Mouse (Mus musculus) brain, embryonic 18.5 days (tissue): ENCODE results near the gene Pigg.
"Not testable (repeated sequence)": the region's sequence is repeated elsewhere in the genome, so short reads cannot be mapped to it uniquely, and the experiment has no call there.

Experiments
- DNase-seq: peaks from one replicate; pipeline ENCODE4 v3.0.0-alpha.2; 2012; ENCODE audit warnings: low read depth, low spot score

Gene Pigg

DNA sequence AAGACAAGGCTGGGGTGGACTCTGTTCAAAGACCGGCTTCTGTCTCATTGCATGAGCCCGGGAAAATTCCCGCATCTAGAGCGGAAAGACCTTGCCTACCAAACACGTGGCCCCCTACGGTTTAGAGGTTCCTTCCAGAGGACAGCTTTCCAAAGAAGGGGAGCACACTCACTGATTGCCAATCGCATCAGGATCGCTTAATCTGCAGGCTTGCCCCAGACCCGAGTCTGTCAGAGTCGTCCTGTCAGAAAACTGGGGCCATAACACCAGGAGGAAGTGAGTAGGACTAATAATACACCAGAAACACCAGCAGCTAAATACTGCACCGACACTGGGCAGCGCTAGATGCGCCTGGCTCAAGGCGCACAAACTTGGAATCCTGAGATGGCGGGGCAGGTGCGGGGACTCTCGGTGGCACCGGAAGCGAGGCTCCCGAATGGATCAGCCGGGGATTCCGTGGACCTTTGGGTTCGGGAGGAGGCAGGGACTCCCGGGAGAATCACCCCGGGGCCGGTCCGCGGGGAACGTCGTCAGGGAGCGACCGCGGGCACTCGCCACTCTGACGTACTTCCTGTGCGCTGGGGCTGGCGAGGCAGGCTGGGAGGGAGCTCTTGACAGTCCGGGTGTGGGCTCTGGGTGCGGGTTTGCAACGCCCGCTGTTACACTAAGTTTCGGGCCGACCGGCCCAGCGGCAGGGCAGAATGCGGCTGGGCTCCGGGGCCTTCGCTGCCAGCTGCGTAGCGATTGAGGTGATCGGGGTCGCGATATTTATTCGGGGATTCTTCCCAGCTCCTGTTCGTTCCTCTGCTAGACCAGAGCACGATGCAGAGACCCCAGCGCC, at the start of gene Pigg:
TSS of gene Pigg (plus strand) at position 386 of the 841 bp plus-strand sequence.
- peak; percentile 75 for DNase-seq

DNA sequence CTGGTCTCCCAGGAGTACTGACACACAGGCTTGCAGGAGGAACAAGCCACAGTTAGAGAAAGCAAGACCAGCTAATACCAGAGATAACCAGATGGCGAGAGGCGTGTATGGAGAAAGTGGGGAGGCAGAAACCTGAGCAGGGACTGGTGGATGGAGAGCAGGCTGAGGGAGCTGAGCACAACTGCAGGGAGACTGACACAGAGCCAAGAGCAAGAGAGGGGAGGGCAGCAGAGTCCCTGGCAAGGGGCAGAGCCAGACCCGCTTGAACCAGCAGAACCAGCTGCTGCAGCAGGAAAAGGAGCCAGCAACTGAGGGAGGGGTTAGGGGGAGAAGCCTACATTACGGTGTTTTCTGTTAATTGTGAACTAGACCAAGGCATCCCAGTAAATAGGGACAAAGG, 49.7 kb upstream of the Pigg start:
- no peak for DNase-seq

DNA sequence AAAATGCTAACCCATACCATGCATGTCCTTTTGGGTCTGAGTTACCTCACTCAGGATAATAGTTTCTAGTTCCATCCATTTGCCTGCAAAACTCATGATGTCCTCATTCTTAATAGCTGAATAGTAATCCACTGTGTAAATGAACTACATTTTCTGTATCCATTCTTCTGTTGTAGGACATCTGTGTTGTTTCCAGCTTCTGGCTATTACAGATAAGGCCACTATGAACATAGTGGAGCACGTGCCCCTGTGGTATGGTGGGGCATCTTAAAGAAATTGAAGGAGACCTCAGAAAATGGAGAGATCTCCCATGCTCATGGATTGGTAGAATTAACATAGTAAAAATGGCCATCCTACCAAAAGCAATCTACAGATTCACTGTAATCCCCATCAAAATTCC, 48.6 kb upstream of the Pigg start:
- DNase-seq: not testable (repeated sequence)

DNA sequence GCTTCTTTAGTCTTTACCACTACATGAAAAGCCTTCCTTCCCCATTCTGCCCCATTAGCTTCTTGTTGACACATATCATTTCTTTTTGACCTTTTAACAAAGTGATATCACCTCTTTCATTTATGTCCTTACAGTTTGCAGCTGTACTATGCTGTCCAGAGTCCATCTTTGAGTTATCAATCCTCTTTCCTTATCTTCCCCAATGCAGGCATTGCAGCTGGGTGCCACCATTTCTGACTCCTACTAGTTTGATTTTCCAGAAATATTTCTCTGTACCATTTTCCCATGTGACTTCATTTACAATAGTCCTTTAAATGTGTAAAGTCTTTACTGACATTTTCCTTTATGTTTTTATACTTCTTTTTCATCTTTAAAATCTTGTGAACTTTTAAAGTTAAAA, 45.4 kb upstream of the Pigg start:
- DNase-seq: no peak

DNA sequence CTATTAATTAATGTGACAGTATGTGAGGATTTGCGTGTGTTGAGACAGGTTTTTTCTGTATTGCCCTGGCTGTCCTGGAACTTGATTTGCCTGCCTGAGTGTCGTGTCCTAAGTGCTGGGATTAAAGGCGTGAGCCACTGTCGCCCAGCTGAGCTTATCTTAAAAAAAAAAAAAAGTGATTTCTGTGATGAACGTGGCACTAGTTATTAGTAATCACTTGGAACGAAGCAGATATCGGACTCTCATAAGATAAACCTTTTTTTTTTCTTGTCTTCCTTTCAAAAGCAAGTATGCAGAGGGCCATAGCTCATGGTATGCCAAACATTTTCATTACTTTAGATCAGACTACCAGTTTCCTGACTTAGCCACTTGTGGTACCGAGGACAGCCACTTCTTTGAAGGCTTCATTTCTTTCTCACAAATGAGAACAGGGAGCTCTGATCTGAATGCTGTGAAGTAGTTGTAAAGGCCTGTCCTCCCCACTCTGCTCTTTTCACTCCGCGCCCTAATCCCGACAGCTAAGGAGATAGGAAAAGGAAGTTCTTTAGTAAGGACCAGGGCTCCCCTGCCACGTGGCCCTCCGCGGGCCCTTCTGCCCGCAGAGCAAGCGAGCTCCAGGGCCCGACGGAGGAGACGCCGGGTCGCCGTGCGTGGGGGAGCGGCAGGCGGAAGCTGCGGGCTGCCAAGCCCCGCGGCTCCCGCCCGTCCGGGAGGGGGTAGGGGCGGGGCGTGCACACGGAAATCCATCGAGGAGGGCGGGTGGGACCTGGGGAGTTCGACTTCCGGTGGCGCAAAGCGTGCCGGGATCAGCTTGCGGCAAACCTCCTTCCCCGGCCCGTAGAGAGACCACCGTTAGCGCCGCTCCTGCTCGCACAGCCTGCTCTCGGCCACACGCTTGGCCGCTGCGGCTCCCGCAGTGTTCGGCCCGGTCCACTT, 44.0 kb upstream of the Pigg start, which contains the start of gene Dr1:
TSS of gene Dr1 (plus strand) at position 771 of the 936 bp plus-strand sequence.
- DNase-seq: peak; percentile 87

DNA sequence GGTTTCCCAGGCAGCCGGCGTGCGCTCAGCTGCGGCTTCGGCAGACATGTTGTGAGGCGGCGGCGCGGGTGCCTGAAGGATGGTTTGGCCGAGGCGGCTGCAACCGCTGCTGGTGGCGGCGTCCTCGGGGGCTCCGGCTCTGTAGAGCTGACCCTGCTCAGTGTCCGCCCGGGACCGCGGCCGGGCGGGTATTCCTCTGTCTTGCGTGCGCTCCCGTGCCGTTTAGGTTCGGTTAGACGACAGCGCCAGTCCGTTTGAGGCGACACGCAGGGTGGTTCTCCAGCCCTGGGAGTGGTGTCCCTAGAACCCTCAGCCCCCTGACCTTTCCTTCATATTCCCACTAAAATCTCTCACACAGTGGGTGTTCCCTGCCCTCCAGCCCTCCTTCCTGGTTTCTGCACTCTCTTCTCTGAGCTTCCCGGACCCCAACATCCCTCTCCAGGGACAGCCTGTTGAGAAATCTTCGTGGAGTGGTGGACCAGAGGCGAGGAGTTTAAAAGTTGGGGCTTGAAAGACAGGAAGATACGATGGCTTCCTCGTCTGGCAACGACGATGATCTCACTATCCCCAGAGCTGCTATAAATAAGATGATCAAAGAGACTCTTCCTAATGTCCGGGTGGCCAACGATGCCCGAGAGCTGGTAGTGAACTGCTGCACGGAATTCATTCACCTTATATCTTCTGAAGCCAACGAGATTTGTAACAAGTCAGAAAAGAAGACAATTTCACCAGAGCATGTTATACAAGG, 43.2 kb upstream of the Pigg start:
- no peak for DNase-seq

DNA sequence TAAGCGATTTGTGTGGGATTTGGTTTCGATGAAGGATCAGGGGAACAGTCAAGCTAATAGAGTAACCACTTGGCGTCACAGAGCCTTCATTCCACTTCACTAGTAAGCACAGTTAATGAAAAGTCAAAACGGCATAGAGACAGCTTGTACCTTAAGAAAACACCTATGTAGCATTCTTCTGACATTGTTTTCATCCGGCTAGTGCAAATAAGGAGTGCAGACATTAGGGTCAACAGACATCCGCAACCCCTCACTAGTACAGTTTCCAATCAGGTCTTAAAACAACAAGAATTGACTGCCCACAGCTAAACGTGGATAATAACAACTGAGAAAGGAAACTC, 42.6 kb upstream of the Pigg start:
- DNase-seq: no peak

DNA sequence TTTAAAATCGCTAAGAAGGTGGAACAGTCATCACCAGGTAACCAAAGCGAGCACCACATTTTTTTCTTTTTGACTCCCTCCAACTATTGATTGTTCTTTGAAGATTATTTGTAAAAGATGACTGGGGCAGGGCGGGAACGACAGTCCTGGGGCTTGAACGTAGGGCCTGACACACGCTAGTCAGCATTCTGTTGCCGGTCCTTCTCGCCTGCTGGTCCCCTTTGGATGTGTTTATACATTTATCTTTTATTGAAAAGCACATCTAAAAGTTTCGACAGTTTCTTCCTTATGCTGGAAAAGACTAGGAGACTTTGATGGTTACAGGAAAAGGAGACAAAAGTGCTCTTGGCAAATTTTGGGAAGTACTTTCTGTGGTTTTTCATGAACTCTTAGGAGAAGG, 42.0 kb upstream of the Pigg start:
- DNase-seq: no peak

DNA sequence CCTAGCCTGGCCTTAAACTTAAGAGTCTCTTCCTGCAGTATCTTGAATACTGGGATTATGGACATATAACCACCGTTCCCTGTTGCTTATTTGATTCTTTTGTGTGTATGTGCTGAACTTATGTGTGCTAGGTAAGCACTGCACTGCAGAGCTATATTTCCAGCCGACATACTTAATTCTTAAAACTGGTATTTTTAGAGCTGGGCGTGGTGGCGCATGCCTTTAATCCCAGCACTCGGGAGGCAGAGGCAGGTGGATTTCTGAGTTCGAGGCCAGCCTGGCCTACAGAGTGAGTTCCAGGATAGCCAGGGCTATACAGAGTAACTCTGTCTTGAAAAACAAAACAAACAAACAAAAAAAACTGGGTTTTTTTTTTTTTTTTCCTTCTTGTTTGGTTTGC, 41.1 kb upstream of the Pigg start:
- DNase-seq: not testable (repeated sequence)

DNA sequence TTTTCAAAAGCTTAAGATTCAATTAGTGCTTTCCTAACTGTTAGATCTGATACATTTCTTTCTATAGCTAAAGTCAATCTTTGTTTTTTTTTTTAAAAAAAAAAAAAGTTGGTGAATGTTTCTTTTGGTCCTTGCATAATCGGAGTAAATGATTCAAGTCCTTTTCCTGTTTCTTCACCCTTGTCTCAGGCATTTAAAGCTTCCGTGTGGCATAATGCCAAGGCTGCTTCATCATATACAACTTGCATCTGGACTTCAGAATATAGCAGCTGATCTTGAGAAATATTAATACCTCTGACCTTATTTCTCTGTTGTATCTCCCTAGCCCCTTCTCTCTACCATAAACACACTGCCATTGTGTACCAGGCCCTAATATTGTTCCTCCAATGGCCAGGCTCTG, 25.5 kb upstream of the Pigg start:
- DNase-seq: no peak

DNA sequence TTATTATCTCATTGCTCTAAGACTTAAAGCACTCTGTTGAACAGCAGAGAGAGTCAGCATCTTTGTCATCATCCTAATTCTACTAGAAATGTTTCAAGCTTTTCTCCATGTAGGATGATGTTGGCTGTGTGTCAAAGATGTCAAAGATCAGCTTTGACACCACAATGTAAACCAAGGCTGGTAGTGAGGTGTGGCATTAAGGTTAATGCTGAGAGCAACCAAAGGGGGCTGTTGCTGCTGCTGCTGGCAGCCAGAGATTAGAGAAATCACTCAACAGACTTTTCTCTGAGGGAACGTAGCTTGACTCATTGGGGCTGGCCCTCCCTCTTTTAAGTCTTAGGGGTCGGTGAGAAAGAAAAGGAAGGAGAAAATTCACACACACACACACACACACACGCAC, 10.8 kb upstream of the Pigg start:
- DNase-seq: no peak

DNA sequence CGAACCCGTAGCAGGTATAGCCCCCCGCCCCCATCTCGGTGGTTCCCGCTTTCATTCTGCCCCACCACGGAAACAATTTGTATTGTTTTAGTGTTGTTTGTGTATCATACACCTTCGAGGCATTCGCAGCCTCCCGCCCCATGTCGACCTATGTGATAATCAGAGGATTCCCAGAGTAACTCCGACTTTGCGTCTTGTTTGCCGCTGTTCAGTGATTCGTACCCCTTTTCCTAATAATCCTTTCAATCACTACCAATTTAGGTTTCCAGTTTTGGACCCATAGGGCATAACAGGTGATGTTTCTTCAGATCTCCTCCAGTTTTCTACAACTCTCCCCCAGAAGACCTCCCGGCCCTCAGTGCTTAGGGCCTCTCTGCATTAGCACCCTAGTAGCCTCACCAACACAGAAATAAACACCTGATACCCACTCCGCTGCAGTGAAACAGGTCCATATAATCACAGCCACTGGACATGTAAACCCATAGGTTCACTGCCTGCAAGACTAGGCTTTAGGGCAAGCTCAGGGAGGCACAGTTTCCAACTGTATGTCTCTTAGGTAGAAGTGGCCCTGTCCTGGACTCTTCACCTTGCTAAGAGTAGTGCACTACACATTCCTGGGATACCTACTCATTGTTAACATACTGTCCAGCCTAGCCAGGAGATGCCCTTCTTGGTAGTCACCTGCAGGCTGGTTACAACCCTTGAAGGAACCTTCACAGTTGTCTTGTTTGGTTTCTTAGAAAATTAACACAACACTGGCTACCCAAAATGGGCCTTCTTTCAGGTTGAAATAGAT, 854 bp downstream of the Pigg start:
- no peak for DNase-seq

DNA sequence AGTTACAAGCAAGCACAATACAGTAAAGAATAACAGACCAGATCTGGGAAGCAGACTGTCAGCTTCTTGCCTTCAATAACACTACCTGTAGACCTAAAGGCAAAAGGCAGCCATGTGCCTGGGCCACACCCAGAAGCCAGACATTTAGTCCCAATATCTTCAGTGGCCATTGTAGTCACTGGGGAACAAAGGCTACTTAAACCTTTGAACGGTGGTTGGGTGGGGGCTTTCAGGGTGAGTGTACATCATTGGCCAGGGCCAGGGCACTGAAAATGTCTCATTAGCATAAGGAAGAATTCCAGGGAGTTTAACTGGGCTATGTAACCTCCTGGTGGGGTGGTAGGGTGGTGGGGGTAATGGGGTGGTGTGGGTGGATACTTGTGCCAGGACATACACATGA, 18.6 kb downstream of the Pigg start:
- no peak for DNase-seq

DNA sequence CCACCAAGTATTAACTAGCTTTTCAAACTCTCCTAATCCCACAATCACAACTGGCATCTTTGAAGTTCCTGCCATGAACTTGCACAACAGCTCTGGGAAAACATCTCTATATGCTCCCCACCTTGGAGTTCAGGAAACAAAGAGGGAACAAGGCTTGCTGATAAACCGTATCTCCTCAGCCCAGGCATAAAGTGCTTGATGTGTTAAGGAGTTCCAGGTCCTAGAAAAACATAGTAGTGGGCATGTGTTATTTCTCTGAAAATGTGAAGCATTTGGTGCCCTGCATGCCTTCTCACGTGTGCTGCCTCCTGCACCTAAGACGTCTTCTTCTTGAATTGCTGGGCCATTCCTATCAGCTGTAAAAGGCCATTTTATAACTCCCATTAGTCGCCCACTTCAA, 25.0 kb downstream of the Pigg start:
- DNase-seq: no peak

DNA sequence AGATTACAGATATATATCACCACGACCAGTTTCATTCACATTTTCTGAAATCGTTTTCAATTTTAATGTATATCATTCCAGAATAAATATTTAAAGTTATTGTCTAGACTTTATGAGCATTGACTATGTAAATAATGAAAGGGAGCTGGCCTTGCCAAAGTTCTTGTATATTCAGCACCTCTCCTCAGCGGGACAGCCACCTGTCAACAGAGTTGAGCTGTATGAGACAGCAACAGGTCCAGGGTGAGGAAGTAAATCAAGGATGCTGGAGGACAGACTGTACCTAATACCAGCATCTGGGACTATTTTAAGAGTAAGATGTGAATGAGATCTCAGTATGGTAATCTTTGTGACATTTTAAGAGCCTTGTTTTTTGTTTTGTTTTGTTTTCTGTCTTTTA, 25.6 kb downstream of the Pigg start:
- no peak for DNase-seq

DNA sequence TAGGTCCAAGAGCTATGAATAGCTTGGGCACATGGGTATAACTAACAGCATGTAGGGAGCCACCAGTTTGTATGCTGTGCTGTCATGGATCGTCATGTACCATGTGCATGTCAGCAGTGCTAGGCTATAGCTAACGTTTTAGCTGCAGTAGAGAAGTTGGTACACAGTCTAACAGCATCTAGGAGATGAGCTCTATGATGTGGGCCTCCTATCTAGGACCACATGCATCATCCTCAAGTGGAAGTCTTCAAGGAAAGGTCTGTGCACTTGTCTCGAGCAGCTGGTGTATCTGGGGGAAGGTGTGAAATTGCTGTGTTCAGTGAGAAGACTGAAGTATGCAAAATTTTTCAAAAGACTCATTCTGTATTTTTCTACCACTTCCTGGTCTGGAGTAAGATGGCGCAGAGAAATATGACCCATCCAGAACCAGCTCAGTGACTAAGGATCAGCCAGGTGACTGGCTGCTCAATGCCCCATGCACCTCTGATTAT, 31.3 kb downstream of the Pigg start:
- DNase-seq: no peak

DNA sequence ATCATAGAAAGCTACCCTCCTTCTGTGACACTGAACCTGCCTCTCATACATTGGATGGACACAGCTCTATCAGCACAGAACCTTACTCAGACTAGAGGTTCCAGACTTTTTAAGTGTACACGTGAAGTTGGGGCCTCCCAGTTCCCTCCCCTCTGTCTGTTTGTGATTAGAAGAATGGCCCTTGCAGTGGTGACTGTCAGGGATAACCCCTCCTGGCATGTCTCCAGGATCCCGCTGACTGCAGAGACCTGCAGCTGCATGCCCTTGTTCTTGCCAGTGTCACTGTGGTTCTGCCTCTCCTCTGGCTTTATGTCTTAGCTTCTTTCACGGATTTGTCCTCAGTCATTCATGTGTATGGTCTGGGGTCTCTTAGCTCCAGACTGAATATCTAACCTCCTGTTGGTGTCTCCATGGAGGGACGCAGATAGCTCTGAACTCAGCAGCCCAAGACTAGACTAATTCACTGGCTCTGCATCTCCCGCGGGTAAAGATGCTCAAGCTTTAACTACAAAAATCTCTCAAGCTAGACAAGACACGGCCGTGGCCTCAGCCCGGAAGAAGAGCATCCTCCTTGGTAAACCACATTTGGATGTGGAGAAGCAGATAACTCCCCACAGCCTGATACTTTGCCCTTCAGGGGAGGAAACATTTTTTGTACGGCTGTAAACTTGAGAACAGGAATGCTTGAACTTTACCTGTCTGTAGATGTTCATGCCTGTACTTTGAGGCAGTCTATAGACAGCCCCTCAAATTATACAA, 33.1 kb downstream of the Pigg start:
- no peak for DNase-seq

DNA sequence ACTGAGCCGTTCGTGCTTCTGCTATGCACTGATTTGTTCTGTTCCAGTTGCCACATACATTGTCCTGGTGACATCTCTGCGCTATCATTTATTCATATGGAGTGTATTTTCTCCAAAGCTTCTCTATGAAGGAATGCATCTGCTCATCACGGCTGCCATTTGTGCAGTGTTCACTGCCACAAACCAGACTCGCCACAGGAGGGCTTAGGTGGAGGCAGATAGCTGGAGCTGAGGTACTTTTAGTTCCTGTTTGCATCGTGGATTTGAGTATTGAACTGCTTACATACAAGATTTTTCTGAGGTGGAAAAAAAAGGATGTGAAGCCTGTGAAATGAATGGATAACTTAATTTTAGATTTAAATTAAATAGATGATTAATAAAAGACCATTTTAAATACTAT, 35.4 kb downstream of the Pigg start:
- DNase-seq: no peak

DNA sequence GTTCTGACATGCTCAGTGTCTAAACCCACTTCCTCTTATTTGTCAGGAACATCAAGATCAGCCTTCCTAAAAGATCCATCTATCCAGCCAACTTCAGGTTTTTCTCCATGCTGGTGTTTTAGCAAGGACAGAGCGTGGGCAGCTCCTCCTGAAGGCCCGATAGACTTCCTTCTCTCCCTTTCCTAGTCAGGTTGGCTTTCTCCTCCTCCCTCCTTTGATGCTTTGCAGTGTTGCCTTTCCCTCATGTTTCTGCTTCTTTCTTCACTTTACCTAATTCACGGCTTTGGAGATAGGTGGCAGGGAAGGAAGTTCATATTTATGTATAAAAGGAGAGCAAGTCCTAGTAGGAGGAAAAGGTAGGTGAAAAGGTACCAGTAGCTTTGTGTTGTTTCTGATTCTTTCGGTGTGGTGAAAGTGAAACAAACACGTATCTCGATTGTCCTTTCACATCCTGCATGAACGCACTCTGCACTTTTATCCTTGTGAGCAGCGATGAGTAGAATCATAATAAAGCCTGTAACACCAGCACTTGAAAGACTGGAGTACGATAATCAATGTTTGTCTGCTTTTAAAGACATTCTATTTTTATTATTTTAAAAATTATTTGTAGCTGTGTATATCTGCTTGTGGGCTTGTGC, 37.2 kb downstream of the Pigg start:
- DNase-seq: no peak

DNA sequence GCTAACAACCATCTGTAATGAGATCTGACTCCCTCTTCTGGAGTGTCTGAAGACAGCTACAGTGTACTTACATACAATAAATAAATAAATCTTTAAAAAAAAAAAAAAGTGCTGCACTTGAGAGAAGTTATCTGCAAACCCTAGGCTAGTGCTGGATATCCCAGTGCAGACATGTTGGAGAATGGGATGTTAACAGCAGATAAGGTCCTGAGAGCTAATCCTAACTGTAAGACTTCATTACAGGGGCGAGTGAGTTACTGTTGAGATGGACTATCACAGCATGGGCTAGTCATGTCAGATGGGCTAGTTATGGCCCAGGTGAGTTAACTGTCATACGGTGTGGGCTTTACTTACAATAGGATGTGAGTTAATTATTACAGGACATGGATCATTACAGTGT, 41.6 kb downstream of the Pigg start:
- no peak for DNase-seq
